Mouse (Mus musculus) kidney, embryonic 14.5 days (tissue): ENCODE results near the gene Drap1. TPM values are rescaled to one million over a fixed set of nuclear protein-coding genes. Genes with fewer than 3 reads are reported as not detected.
A peak's percentile ranks its signal among the peaks of the same experiment; 100 is the strongest.

Experiments used
- ATAC-seq: fragments of 200-750 bp; cut with Nextera tagmentation; 2 replicates; pipeline ENCODE4 v1.8.0; 2017; ENCODE audit warnings: moderate number of reproducible peaks, mild to moderate bottlenecking, moderate TSS enrichment, moderate library complexity; ENCODE audit not compliant: low FRiP score, low TSS enrichment
- H3K27ac ChIP-seq: fragments of 300-500 bp; sonication (generic); 2 replicates; pipeline ENCODE4 v1.5.1; 2014; ENCODE audit warnings: low read depth, mild to moderate bottlenecking, low read length, moderate library complexity, mixed read lengths
- H3K27me3 ChIP-seq: fragments of 300-500 bp; sonication (generic); 2 replicates; pipeline ENCODE4 v1.6.1; 2014; ENCODE audit warnings: mild to moderate bottlenecking, low read length; ENCODE audit not compliant: control insufficient read depth, insufficient read depth
- H3K36me3 ChIP-seq: fragments of 300-500 bp; sonication (generic); 2 replicates; pipeline ENCODE4 v1.6.1; 2014; ENCODE audit warnings: low read length, mixed read lengths; ENCODE audit not compliant: control insufficient read depth, insufficient read depth
- H3K4me1 ChIP-seq: fragments of 300-500 bp; sonication (generic); 2 replicates; pipeline ENCODE4 v1.6.1; 2014; ENCODE audit warnings: low read length, mixed read lengths; ENCODE audit not compliant: control insufficient read depth, insufficient read depth
- H3K4me2 ChIP-seq: fragments of 300-500 bp; sonication (generic); replicated peaks from 2 replicates; pipeline ENCODE4 v1.6.1; 2014; ENCODE audit warnings: low read depth, mild to moderate bottlenecking, low read length
- H3K4me3 ChIP-seq: fragments of 300-500 bp; sonication (generic); 2 replicates; pipeline ENCODE4 v1.5.1; 2014; ENCODE audit warnings: mild to moderate bottlenecking, low read length
- H3K9ac ChIP-seq: fragments of 300-500 bp; sonication (generic); 2 replicates; pipeline ENCODE4 v1.6.1; 2014; ENCODE audit warnings: low read depth, mild to moderate bottlenecking, low read length, moderate library complexity
- H3K9me3 ChIP-seq: fragments of 300-500 bp; sonication (generic); 2 replicates; pipeline ENCODE4 v1.6.1; 2016; ENCODE audit warnings: low read length; ENCODE audit not compliant: control insufficient read depth
- WGBS: fragments of 180-500 bp; shearing (Covaris S2); extraction: QIAGEN DNeasy Blood & Tissue Kit; methylation state at CpG from one replicate; pipeline ENCODE4 v1.1.7; 2014; 5-methylcytosine and 5-hydroxymethylcytosine counted together
- polyA plus RNA-seq: library from polyadenylated mRNA; unstranded; fragments of >200 nt; fragmentation: Nextera tagmentation; extraction: Ambion mirVana; gene quantifications from 2 replicates; pipeline ENCODE4 v1.2.1, GENCODE M21; 2014

Drap1 gene
- polyA plus RNA-seq, 1 experiment from 2014 or later = 191 TPM

- no peaks in the 10 kb centered on the region for H3K9me3 ChIP-seq
- no peak overlapping the region for H3K4me2 ChIP-seq
- no peaks in the 10 kb centered on the region for H3K27me3 ChIP-seq
- ATAC-seq = no peak
- H3K4me1 ChIP-seq = 0 out of 2 replicates have a peak, but pooled peaks cover 7% of the 10 kb centered on the region
- no peak overlapping the region for H3K4me3 ChIP-seq
- H3K27ac ChIP-seq = no peak overlapping the region
- 90% methylated on average over 9 of the region's 9 CpGs for WGBS
- H3K36me3 ChIP-seq = peaks cover 56% of the 10 kb centered on the region
- H3K9ac ChIP-seq = no peak overlapping the region
Measured at GRCm38 (mm10) chr19:5463212-5463611, 38.4 kb upstream of the Drap1 start.

GRCm38 (mm10) chr19:5461411-5461810 is 36.6 kb upstream of the Drap1 start:
- no peaks in the 10 kb centered on the region for H3K9me3 ChIP-seq
- H3K36me3 ChIP-seq = peaks cover 43% of the 10 kb centered on the region
- H3K4me2 ChIP-seq = peak overlapping the region; percentile 95
- 91% methylated on average over 6 of the region's 6 CpGs for WGBS
- H3K4me1 ChIP-seq = 0 out of 2 replicates have a peak, but pooled peaks cover 9% of the 10 kb centered on the region
- H3K27ac ChIP-seq = no peak overlapping the region
- no peaks in the 10 kb centered on the region for H3K27me3 ChIP-seq
- peak overlapping the region; percentile 66 for H3K4me3 ChIP-seq
- no peak for ATAC-seq
- peak overlapping the region; percentile 28; the same call in 1 of the 2 replicates for H3K9ac ChIP-seq

GRCm38 (mm10) chr19:5460465-5460911 is 35.7 kb upstream of the Drap1 start, which contains the start of gene Fibp:
TSS of gene Fibp (plus strand) at chr19:5460615.
- peaks cover 33% of the 10 kb centered on the region for H3K36me3 ChIP-seq
- under 1% methylated on average over 32 of the region's 32 CpGs for WGBS
- peak within 1 kb of the TSS; percentile 18; the same call in 1 of the 2 replicates for H3K27ac ChIP-seq
- ATAC-seq = peak; percentile 55
- no peaks in the 10 kb centered on the region for H3K9me3 ChIP-seq
- peak within 1 kb of the TSS; percentile 95 for H3K4me2 ChIP-seq
- H3K4me1 ChIP-seq = peaks cover 19% of the 10 kb centered on the region; the same call in 1 of the 2 replicates
- H3K27me3 ChIP-seq = no peaks in the 10 kb centered on the region
- H3K9ac ChIP-seq = peak within 1 kb of the TSS; percentile 71
- peak within 1 kb of the TSS; percentile 66 for H3K4me3 ChIP-seq

- H3K36me3 ChIP-seq = peaks cover 27% of the 10 kb centered on the region
- H3K27me3 ChIP-seq = no peaks in the 10 kb centered on the region
- peaks cover 25% of the 10 kb centered on the region; the same call in 1 of the 2 replicates for H3K4me1 ChIP-seq
- peak overlapping the region; percentile 95 for H3K4me2 ChIP-seq
- peak overlapping the region; percentile 71 for H3K9ac ChIP-seq
- H3K4me3 ChIP-seq = peak overlapping the region; percentile 66
- H3K27ac ChIP-seq = no peak overlapping the region
- 35% methylated on average over 3 of the region's 3 CpGs for WGBS
- H3K9me3 ChIP-seq = no peaks in the 10 kb centered on the region
- ATAC-seq = no peak
Measured at GRCm38 (mm10) chr19:5459896-5460295, 35.1 kb upstream of the Drap1 start.

- Histone ChIP-seq H3K27me3 (no peaks in the 10 kb centered on the region), H3K36me3 (peaks cover 25% of the 10 kb centered on the region), H3K9ac (no peak overlapping the region), H3K27ac (no peak overlapping the region), H3K4me3 (no peak overlapping the region), H3K4me2 (no peak overlapping the region), H3K9me3 (no peaks in the 10 kb centered on the region), H3K4me1 (peaks cover 33% of the 10 kb centered on the region; the same call in 1 of the 2 replicates)
- 73% methylated on average over 7 of the region's 7 CpGs for WGBS
- ATAC-seq = no peak
Measured at GRCm38 (mm10) chr19:5459019-5459418, 34.2 kb upstream of the Drap1 start.

GRCm38 (mm10) chr19:5457746-5458442 is 33.1 kb upstream of the Drap1 start, which contains the start of gene Ccdc85b:
TSS of gene Ccdc85b (minus strand) at chr19:5457894.
- Histone ChIP-seq H3K4me3 (peak within 1 kb of the TSS; percentile 77), H3K36me3 (peaks cover 21% of the 10 kb centered on the region), H3K4me2 (peak within 1 kb of the TSS; percentile 98), H3K27ac (peak within 1 kb of the TSS; percentile 89), H3K27me3 (no peaks in the 10 kb centered on the region), H3K9me3 (no peaks in the 10 kb centered on the region), H3K4me1 (peaks cover 34% of the 10 kb centered on the region; the same call in 1 of the 2 replicates), H3K9ac (peak within 1 kb of the TSS; percentile 85)
- WGBS = 13% methylated on average over 14 of the region's 14 CpGs
- ATAC-seq = no peak

GRCm38 (mm10) chr19:5456922-5457745 is 32.4 kb upstream of the Drap1 start:
- peak overlapping the region; percentile 98 for H3K4me2 ChIP-seq
- H3K9me3 ChIP-seq = no peaks in the 10 kb centered on the region
- ATAC-seq = peak; percentile 91
- peak overlapping the region; percentile 77 for H3K4me3 ChIP-seq
- peaks cover 34% of the 10 kb centered on the region; the same call in 1 of the 2 replicates for H3K4me1 ChIP-seq
- H3K36me3 ChIP-seq = peaks cover 14% of the 10 kb centered on the region
- H3K27ac ChIP-seq = peak overlapping the region; percentile 89
- H3K9ac ChIP-seq = peak overlapping the region; percentile 85
- under 1% methylated on average over 64 of the region's 70 CpGs for WGBS
- H3K27me3 ChIP-seq = no peaks in the 10 kb centered on the region

GRCm38 (mm10) chr19:5456241-5456921 is 31.6 kb upstream of the Drap1 start:
- Histone ChIP-seq H3K27me3 (no peaks in the 10 kb centered on the region), H3K9ac (peak overlapping the region; percentile 85), H3K4me2 (peak overlapping the region; percentile 98), H3K4me3 (peak overlapping the region; percentile 77), H3K9me3 (no peaks in the 10 kb centered on the region), H3K36me3 (peaks cover 10% of the 10 kb centered on the region), H3K27ac (peak overlapping the region; percentile 89), H3K4me1 (peaks cover 32% of the 10 kb centered on the region; the same call in 1 of the 2 replicates)
- no peak for ATAC-seq
- WGBS = 2% methylated on average over 20 of the region's 26 CpGs
